Mouse (Mus musculus): ENCODE measurements around the gene Map1b. TPM values are rescaled to one million over a fixed set of nuclear protein-coding genes. Genes with fewer than 3 reads are reported as not detected.
A peak's percentile ranks its signal among the peaks of the same experiment; 100 is the strongest.

The Map1b gene
- polyA plus RNA-seq, 1 experiment from 2014 or later, result 48.2 TPM

DNA sequence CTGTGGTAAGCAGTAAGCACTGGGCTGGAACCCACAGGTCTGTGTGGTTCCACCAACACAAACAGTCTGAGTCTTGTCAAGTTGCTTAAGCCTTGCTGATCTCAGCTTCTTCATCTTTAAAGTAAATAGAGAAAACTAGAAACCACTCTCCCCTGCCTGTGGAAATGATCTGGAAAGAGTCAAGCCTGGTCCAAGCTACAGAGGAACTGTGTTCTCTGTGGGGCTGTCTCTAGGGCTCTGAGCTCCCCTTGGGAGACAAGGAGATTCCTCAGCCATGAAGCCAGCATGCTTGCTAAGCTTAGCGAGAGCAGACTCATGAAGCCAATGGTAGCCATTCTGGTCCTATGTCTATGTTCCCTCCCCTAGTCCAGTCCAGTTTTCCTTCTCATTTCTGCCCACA lies 138.1 kb downstream of the Map1b start:
- H3K4me3 ChIP-seq (ENCODE audit: low read length), result no peak overlapping the region
- WGBS, result 90% methylated on average over 1 of the region's 1 CpGs
- no peak overlapping the region for H3K9ac ChIP-seq (replicated peaks; ENCODE audit: low read length)
- H3K4me1 ChIP-seq (ENCODE audit: insufficient read depth, low read length), result peaks cover 2% of the 10 kb centered on the region; the same call in 1 of the 2 replicates
- no peak overlapping the region for H3K4me2 ChIP-seq (replicated peaks; ENCODE audit: low read depth, low read length)
- H3K36me3 ChIP-seq (ENCODE audit: insufficient read depth, low read length), result no peaks in the 10 kb centered on the region
- no peak for ATAC-seq (ENCODE audit: low FRiP score, low TSS enrichment)
- H3K27ac ChIP-seq (ENCODE audit: low read length), result no peak overlapping the region
- no peaks in the 10 kb centered on the region for H3K27me3 ChIP-seq (ENCODE audit: insufficient read depth, low read length)
- no peaks in the 10 kb centered on the region for H3K9me3 ChIP-seq (ENCODE audit: low read length)

DNA sequence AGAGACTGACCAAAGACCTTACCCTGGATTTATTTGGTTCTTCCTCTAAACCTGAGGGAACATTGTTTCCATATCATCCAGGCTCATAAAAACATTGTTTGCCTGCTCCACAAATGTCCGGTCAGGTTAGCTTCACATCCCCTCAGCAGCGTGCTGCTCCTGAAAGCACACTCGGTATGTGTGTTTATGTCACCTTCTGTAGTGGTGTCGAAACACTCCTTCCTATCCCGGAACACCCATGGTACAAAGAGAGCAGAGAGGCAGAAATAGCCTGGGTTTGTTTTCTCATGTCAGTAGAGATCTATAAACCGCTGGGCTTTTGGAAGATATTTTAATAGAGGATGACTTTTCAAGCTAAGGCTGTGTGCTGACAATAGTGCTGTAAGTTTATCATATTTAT lies 139.3 kb downstream of the Map1b start:
- WGBS, result 76% methylated on average over 6 of the region's 6 CpGs
- no peaks in the 10 kb centered on the region for H3K9me3 ChIP-seq (ENCODE audit: low read length)
- no peak overlapping the region for H3K4me2 ChIP-seq (replicated peaks; ENCODE audit: low read depth, low read length)
- ATAC-seq (ENCODE audit: low FRiP score, low TSS enrichment), result no peak
- H3K27ac ChIP-seq (ENCODE audit: low read length), result no peak overlapping the region
- no peaks in the 10 kb centered on the region for H3K36me3 ChIP-seq (ENCODE audit: insufficient read depth, low read length)
- no peak overlapping the region for H3K9ac ChIP-seq (replicated peaks; ENCODE audit: low read length)
- H3K4me3 ChIP-seq (ENCODE audit: low read length), result no peak overlapping the region
- H3K4me1 ChIP-seq (ENCODE audit: insufficient read depth, low read length), result peaks cover 5% of the 10 kb centered on the region; the same call in 1 of the 2 replicates
- H3K27me3 ChIP-seq (ENCODE audit: insufficient read depth, low read length), result no peaks in the 10 kb centered on the region

DNA sequence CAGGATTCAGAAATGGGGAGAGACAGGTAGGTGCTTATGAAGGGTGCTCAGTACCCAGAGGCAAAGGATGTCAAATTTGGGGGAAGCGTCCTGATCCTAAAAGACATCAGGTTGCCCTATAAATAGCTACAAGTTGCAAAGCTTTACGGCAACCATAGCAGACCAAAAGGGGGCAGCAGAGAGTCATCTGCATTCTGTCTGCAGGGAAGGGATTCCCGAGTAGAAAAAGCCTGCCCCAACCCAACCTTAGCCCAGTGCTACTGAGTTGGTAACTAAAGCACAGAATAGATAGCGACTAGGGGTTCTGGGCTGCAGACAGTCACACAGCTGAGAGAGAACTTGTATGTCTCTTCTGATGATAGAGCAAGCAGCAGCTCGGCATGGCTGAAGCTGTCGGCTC lies 140.8 kb downstream of the Map1b start:
- peak; percentile 63; the same call in 1 of the 2 replicates for ATAC-seq (ENCODE audit: low FRiP score, low TSS enrichment)
- Histone ChIP-seq H3K27ac (ENCODE audit: low read length) (no peak overlapping the region), H3K27me3 (ENCODE audit: insufficient read depth, low read length) (no peaks in the 10 kb centered on the region), H3K4me3 (ENCODE audit: low read length) (no peak overlapping the region), H3K9ac (replicated peaks; ENCODE audit: low read length) (no peak overlapping the region), H3K36me3 (ENCODE audit: insufficient read depth, low read length) (no peaks in the 10 kb centered on the region), H3K4me2 (replicated peaks; ENCODE audit: low read depth, low read length) (no peak overlapping the region), H3K4me1 (ENCODE audit: insufficient read depth, low read length) (peaks cover 5% of the 10 kb centered on the region; the same call in 1 of the 2 replicates), H3K9me3 (ENCODE audit: low read length) (no peaks in the 10 kb centered on the region)
- WGBS, result 37% methylated on average over 6 of the region's 6 CpGs

DNA sequence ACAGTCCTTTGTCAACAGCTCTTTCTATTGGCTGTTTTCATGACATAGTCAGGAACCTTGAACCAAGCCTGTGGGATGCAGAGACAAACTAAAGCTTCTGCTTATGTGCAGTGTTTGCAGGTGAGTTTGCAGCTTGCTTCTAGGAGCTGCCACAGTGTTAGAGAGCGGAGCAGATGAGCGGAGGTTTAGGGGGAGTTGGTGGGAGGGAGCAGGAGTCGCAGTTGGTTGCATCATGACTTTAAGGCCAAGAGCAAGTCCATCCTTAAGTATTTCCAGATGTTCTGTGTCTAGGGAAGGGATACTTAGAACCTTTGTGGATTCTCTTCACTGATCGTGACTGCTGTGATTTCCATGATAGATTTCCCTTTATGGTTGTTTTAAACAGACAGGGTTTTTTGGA lies 142.1 kb downstream of the Map1b start:
- Histone ChIP-seq H3K9me3 (ENCODE audit: low read length) (no peaks in the 10 kb centered on the region), H3K4me3 (ENCODE audit: low read length) (no peak overlapping the region), H3K36me3 (ENCODE audit: insufficient read depth, low read length) (0 out of 2 replicates have a peak, but pooled peaks cover 3% of the 10 kb centered on the region), H3K4me1 (ENCODE audit: insufficient read depth, low read length) (peaks cover 5% of the 10 kb centered on the region; the same call in 1 of the 2 replicates), H3K27ac (ENCODE audit: low read length) (no peak overlapping the region), H3K27me3 (ENCODE audit: insufficient read depth, low read length) (no peaks in the 10 kb centered on the region), H3K9ac (replicated peaks; ENCODE audit: low read length) (no peak overlapping the region), H3K4me2 (replicated peaks; ENCODE audit: low read depth, low read length) (no peak overlapping the region)
- ATAC-seq (ENCODE audit: low FRiP score, low TSS enrichment), result no peak
- 36% methylated on average over 4 of the region's 4 CpGs for WGBS

DNA sequence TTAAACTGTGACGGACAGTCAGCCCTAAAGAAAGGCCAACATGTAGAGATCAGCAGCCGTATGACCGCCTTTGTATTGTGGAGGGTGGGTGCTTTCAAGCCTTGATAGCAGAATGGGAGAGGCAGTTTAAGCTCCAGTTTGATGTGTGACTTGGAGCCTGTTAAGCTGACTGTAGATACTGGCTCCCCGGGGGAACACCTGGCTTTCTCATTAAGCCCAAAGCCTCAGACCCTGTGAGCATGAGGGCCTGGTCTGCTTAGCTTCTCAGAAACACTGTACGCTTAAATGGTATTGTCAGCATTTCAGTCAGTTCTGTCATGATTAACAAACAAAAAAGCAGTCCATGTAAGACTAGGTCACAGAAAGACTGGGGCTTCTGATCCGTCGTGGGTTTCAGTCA lies 142.7 kb downstream of the Map1b start:
- 55% methylated on average over 7 of the region's 7 CpGs for WGBS
- no peak overlapping the region for H3K27ac ChIP-seq (ENCODE audit: low read length)

More for the DNA sequence above, 142.7 kb downstream of the Map1b start:
- Histone ChIP-seq H3K9ac (replicated peaks; ENCODE audit: low read length) (no peak overlapping the region), H3K4me2 (replicated peaks; ENCODE audit: low read depth, low read length) (no peak overlapping the region), H3K4me1 (ENCODE audit: insufficient read depth, low read length) (peaks cover 5% of the 10 kb centered on the region; the same call in 1 of the 2 replicates), H3K27me3 (ENCODE audit: insufficient read depth, low read length) (no peaks in the 10 kb centered on the region), H3K4me3 (ENCODE audit: low read length) (no peak overlapping the region), H3K9me3 (ENCODE audit: low read length) (no peaks in the 10 kb centered on the region), H3K36me3 (ENCODE audit: insufficient read depth, low read length) (0 out of 2 replicates have a peak, but pooled peaks cover 3% of the 10 kb centered on the region)
- ATAC-seq (ENCODE audit: low FRiP score, low TSS enrichment), result no peak

Other genes with a start within 250 kb of the Map1b start
- 56.1 and 56.6 TPM in 2 replicates for gene Ptcd2, start 171.8 kb downstream of the Map1b start, polyA plus RNA-seq (2015; fragmentation: Nextera tagmentation; extraction: Ambion mirVana)
- 79.3 and 80.6 TPM in 2 replicates for gene Mrps27, start 171.8 kb downstream of the Map1b start, polyA plus RNA-seq (2015; fragmentation: Nextera tagmentation; extraction: Ambion mirVana)